Mouse (Mus musculus): Measurements from ENCODE around the gene Calm3.
"Not testable (repeated sequence)": the region's sequence is repeated elsewhere in the genome, so short reads cannot be mapped to it uniquely, and the experiment has no call there.

The Calm3 gene

DNA sequence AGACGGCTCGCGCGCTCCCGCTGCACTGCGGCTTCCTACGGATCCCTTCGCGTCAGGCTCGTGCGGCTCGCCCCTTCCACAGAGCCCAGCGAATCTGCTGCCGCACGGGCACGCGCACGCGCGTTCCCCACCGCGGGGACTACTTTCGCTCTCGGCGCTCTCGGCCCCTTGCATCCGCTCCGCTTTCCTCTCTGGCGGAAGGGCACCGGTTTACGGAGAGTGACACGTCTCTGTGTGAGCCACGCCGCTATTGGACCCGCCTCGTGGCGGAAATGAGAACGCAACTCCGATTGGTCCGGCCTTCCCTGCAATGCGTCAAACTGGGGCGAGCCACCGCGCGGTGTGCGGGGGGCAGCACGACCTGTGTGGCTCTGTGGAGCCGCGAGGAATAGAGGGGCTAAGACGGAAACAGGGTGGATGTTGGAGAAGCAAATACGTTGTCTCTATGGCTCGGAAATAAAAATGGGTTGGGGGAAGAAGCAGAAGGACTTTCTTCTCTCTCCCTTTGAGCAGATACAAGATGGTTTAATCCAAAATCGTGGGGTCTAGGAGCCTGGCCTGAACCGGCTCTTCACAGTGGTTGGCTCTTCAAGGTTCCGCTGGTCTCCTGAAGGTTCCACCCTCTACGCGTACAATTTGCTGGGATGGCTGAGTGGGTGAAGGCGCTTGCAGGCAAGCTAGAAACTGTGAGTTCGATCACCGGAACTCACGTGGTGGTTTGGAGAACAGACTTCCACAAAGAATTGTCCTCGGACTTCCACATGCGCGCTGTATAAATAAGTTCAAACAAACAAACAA is at the start of gene Calm3:
Calm3 (minus strand) TSS at position 78 of the 798 bp plus-strand sequence.
- DNase-seq (ENCODE audit: low read depth, low spot score) = peak; percentile 100

- no peak for DNase-seq (ENCODE audit: low read depth, low spot score)
These were observed 47.2 kb upstream of the Calm3 start for GRCm38 (mm10) chr7:16971160-16971559.

DNA sequence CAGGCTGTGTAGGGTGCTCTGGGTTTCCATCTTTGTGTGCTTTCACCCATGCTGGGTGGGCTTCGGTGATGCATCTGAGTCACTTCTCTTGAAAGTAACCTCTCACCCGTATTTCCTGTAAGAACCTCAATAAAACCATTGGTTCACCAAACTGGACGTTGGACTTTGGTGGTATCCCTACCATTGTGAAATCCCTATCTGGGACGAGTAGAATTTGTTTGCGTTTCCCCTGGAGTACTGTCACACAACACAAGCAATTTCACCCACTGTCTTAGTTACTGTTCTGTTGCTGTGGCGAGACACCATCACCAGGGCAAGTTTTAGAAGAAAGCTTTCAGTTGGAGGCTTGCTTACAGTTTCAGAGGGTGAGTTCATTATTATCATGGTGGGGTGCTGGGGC is 44.5 kb upstream of the Calm3 start:
- no peak for DNase-seq (ENCODE audit: low read depth, low spot score)

GRCm38 (mm10) chr7:16961678-16962077 is 37.8 kb upstream of the Calm3 start:
- no peak for DNase-seq (ENCODE audit: low read depth, low spot score)

DNA sequence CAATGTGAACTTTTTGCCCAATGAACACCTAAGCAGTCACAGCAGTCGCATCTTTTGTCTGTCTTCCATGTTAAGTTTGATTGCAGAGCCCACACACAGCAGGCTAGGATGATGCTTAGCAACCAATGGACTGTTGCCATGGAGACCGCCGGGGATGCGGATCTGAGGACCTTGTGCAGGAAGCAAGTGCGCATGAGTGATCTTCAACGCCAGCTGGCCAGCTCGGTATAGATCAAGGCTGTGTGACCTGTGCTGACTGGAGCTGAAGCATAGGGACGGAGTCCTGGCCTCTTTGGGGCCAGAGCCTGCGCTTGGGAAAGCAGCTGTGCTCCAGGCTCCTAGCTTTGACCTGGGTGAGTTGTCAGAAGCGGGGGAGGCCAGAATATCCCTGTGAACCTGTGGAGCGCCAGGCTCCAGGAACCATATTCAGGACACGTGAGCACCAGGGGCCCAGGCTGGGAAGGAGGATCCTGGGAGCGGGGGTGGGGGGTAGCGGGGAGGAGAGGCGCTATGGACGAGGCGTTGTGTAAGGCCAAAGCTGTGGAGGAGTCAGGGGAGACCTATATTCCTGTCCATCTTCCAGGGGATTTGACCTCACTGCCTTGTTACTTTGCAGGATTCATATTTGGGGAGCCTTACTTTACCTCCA is 35.7 kb upstream of the Calm3 start, which contains the start of gene Pnmal1:
Pnmal1 (plus strand) TSS at position 141 of the 649 bp plus-strand sequence.
- DNase-seq (ENCODE audit: low read depth, low spot score) = peak; percentile 84

- no peak for DNase-seq (ENCODE audit: low read depth, low spot score)
These were observed 32.7 kb upstream of the Calm3 start for GRCm38 (mm10) chr7:16956410-16957265.

DNA sequence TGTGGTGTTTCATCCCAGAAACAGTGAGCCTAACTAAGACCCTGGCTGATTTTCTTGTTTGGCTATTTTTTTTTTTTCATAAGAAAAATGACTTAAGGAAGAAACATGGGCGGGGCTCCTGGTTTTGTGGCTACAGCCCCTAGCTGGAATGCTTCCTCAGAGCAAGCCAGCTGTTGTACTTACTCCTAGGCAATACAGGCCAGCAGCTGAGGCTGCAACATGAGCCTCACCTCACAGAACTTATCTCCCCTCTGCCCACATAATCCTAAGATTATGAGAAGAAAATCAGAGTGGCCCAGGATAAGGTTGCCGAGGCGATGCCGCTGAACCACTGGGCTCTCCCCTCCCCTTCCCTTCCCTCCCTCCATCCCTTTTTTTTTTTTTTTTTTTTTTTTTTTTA is 31.8 kb upstream of the Calm3 start:
- no peak for DNase-seq (ENCODE audit: low read depth, low spot score)

DNA sequence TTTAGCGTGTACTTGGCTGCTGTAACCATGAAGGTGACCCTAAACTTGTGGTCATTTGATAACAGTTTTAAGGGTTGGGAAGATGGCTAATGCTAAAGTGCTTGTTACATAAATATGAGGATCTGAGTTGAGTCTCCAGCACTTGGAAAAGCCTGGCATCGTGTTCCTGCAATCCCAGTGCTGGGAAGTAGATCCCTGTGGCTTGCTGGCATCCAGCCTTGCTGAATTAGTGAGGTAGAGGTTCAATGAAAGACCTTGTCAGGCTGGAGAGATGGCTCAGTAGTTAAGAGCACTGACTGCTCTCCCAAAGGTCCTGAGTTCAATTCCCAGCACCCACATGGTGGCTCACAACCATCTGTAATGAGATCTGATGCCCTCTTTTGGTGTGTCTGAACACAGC is 29.9 kb upstream of the Calm3 start:
- not testable (repeated sequence) for DNase-seq (ENCODE audit: low read depth, low spot score)

DNA sequence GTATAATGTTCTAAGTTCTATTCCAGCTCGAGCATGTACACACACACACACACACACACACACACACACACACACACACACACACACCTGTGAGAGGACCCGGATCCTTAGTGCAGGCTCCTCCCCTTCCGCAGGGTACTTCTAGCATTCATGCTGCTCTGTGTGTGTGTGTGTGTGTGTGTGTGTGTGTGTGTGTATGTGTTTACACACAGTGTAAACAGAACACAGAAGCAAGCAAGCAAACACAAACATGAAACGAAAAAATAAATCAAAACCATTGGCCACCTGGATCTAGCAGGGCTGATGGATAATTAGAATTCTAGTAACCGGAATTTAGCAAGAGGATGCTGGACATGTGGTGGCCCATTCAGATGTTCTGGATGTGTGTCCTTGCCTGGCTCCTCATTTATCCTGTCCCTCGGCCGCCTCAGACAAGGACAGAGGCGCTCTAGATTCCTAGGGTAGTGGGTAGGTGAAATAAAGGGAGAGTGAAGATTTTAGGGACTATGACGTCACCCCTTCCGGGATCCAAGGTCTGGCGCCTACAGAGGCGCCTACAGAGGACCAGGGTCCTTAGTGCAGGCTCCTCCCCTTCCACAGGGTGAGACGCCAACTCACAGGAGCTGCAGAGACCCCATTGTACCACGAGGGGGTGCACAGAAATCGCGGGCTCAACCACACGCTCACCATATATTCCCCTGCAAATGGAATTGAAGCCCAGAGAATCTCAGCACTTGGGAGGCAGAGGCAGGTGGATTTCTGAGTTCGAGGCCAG is 27.1 kb upstream of the Calm3 start:
- DNase-seq (ENCODE audit: low read depth, low spot score) = peak; percentile 94

DNA sequence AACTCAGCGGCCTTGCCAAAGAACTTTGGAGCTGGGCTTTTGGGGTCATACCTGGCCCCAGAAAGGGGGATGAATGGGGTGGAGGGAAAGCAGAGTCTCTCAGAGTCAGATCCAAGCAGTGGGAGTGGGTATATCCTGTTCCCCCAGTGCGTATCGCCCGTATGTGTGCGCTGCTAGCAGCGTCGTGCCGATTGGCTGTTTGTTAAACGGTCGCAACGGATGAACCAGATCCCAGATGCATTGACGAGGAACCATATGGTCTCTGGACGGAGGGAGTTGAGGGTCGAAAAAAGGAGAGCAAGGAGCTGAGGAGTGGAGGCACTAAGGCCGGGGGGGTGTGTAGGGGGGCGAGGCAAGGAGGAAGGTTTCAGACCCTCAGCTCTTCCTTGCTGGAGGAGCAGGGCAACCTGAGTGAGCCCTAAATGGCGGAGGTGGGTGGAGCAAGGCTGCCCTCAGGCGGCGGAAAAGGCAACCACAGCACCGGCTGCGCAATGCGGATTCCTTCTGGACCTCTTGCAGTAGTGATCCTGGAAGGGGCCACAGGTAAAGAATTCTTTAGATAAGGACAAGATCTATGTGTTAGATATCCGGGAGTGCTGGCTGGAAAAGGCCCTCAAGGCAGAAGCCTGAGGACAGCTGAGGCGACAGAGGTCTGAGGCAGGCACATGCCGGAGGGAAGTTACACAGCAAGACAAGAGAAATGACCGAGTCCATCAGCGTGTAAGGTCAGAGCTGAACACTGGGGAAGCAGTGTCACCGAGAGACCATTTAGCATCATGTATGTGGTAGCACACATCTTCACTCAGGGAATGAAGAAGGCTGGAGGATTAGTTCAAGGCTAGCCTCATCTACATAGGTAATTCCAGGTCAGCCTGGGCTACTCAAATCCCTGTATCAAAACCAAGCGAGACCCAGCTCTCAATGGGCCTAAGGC is 26.3 kb upstream of the Calm3 start:
- DNase-seq (ENCODE audit: low read depth, low spot score) = peak; percentile 61

- DNase-seq (ENCODE audit: low read depth, low spot score) = no peak
These were observed 25.1 kb upstream of the Calm3 start for GRCm38 (mm10) chr7:16948923-16949458.

- DNase-seq (ENCODE audit: low read depth, low spot score) = no peak
These were observed 24.0 kb upstream of the Calm3 start for GRCm38 (mm10) chr7:16947959-16948361.

- no peak for DNase-seq (ENCODE audit: low read depth, low spot score)
These were observed 23.5 kb upstream of the Calm3 start for GRCm38 (mm10) chr7:16947349-16947895.

- no peak for DNase-seq (ENCODE audit: low read depth, low spot score)
These were observed 22.8 kb upstream of the Calm3 start for GRCm38 (mm10) chr7:16946441-16947348.

DNA sequence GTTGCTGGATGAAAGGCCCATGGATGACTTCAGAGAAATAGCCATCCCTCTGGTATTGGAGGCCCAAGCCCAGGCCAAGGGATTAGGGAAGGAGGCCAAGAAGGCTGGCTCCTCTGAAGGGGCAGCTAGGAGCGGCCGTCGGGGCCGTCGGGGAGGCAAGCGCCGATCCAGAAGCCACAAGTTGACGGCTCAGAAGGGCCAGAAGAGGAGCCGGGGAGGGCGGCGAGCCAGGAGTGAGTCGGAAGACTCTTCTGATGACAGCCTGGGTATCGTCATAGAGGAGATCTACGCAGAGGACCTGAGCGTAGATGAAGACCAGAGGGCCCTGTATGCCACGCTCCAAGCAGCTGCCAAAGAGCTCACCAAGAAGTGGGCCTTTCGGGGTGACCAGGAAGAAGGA is 21.5 kb upstream of the Calm3 start:
- DNase-seq (ENCODE audit: low read depth, low spot score) = no peak

- peak; percentile 28 for DNase-seq (ENCODE audit: low read depth, low spot score)
These were observed 20.9 kb upstream of the Calm3 start for GRCm38 (mm10) chr7:16944808-16945315.

DNA sequence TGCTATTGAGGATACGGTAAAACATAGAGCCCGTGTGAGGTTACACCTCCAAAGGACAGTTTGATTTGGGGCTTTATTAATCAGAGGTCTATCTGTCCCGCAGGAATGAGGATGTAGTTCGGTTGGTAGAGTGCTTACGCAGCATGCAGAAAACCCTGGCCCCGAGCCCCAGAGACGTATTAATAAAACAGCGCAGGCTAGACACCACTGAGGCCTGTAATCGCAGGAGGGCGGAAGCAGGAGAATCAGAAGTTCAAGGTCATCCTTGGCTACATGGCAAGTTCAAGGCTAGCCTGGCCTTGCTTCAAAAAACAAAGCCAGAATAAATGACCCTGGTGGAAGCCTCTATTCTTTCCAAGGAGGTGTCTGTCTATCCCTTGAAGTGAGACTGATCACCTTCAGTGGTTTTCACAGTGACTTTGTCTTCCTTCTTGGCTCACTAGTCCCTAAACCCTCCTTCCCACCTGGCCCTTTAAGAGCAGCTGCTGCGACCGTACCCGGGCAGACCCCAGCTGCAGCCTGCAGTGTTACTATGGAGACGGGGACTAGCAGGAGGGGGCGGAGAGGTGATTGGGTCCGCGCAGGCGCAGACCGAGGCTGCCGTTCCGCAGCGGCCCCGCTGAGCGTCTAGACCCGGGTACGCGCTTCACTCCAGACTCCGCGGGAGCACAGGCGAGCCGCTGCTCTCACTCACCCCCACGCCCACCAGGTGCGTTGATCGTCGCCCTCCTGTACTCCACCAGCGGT is 20.3 kb upstream of the Calm3 start, which contains the start of gene Pnmal2:
Pnmal2 (plus strand) TSS at position 622 of the 747 bp plus-strand sequence.
- DNase-seq (ENCODE audit: low read depth, low spot score) = peak; percentile 95
